Mouse (Mus musculus) heart, embryonic 15.5 days (tissue): ENCODE measurements at regions not wholly inside any gene's neighbourhood (a gene's known extent, or its start where the extent isn't known, plus 50 kb on each side); places are given as distances from the start of the nearest gene placed in this dataset.

Experiments used
- ATAC-seq: fragments of 200-750 bp; cut with Nextera tagmentation; replicated peaks from 2 replicates; pipeline ENCODE4 v1.8.0; 2017; ENCODE audit warnings: low read depth, moderate TSS enrichment; ENCODE audit not compliant: insufficient number of reproducible peaks, insufficient read depth, low FRiP score
- H3K27ac ChIP-seq: fragments of 300-500 bp; sonication (generic); 2 replicates; pipeline ENCODE4 v1.5.1; 2015; ENCODE audit warnings: mild to moderate bottlenecking, inconsistent platforms
- H3K27me3 ChIP-seq: fragments of 300-500 bp; sonication (generic); 2 replicates; pipeline ENCODE4 v1.6.1; 2015; ENCODE audit warnings: inconsistent platforms
- H3K36me3 ChIP-seq: fragments of 300-500 bp; sonication (generic); 2 replicates; pipeline ENCODE4 v1.6.1; 2015; ENCODE audit warnings: mild to moderate bottlenecking, inconsistent platforms
- H3K4me1 ChIP-seq: fragments of 300-500 bp; sonication (generic); replicated peaks from 2 replicates; pipeline ENCODE4 v1.6.1; 2015; ENCODE audit warnings: inconsistent platforms
- H3K4me2 ChIP-seq: fragments of 300-500 bp; sonication (generic); 2 replicates; pipeline ENCODE4 v1.6.1; 2015; ENCODE audit warnings: inconsistent platforms, mild to moderate bottlenecking, moderate library complexity
- H3K4me3 ChIP-seq: fragments of 300-500 bp; sonication (generic); 2 replicates; pipeline ENCODE4 v1.5.1; 2015; ENCODE audit warnings: mild to moderate bottlenecking, inconsistent platforms
- H3K9ac ChIP-seq: fragments of 300-500 bp; sonication (generic); 2 replicates; pipeline ENCODE4 v1.6.1; 2015; ENCODE audit warnings: mild to moderate bottlenecking, inconsistent platforms
- H3K9me3 ChIP-seq: fragments of 300-500 bp; sonication (generic); replicated peaks from 2 replicates; pipeline ENCODE4 v1.6.1; 2016; ENCODE audit warnings: inconsistent platforms
- WGBS: fragments of 180-500 bp; shearing (Covaris S2); methylation state at CpG from one replicate; pipeline ENCODE4 v1.1.7; 2015; ENCODE audit warnings: mixed read lengths; 5-methylcytosine and 5-hydroxymethylcytosine counted together

- Histone ChIP-seq H3K36me3 (no peaks in the 10 kb centered on the region), H3K9me3 (no peaks in the 10 kb centered on the region), H3K4me2 (no peak overlapping the region), H3K4me1 (no peaks in the 10 kb centered on the region), H3K4me3 (no peak overlapping the region), H3K27ac (no peak overlapping the region), H3K9ac (no peak overlapping the region), H3K27me3 (no peaks in the 10 kb centered on the region)
- ATAC-seq, result no peak
- WGBS, result 78% methylated on average over 4 of the region's 4 CpGs
Measured at GRCm38 (mm10) chr10:53165036-53165435, 172.4 kb upstream of the Pln start.

- Histone ChIP-seq H3K27ac (no peak overlapping the region), H3K4me2 (no peak overlapping the region), H3K9me3 (no peaks in the 10 kb centered on the region), H3K36me3 (no peaks in the 10 kb centered on the region), H3K27me3 (no peaks in the 10 kb centered on the region), H3K4me3 (no peak overlapping the region), H3K4me1 (no peaks in the 10 kb centered on the region), H3K9ac (no peak overlapping the region)
- WGBS, result 91% methylated on average over 5 of the region's 5 CpGs
- no peak for ATAC-seq
Measured at GRCm38 (mm10) chr10:53167767-53168166, 169.7 kb upstream of the Pln start.

- no peak for ATAC-seq
- H3K36me3 ChIP-seq, result no peaks in the 10 kb centered on the region
- no peak overlapping the region for H3K4me3 ChIP-seq
- WGBS, result 61% methylated on average over 3 of the region's 3 CpGs
- H3K4me2 ChIP-seq, result no peak overlapping the region
- H3K4me1 ChIP-seq, result peaks cover 20% of the 10 kb centered on the region
- no peaks in the 10 kb centered on the region for H3K27me3 ChIP-seq
- H3K9me3 ChIP-seq, result no peaks in the 10 kb centered on the region
- H3K27ac ChIP-seq, result no peak overlapping the region
- no peak overlapping the region for H3K9ac ChIP-seq
Measured at GRCm38 (mm10) chr10:53174038-53174564, 163.4 kb upstream of the Pln start.

- Histone ChIP-seq H3K4me2 (no peak overlapping the region), H3K9me3 (no peaks in the 10 kb centered on the region), H3K27me3 (no peaks in the 10 kb centered on the region), H3K36me3 (no peaks in the 10 kb centered on the region), H3K4me3 (no peak overlapping the region), H3K9ac (no peak overlapping the region), H3K27ac (peak overlapping the region; percentile 87), H3K4me1 (peaks cover 25% of the 10 kb centered on the region)
- 37% methylated on average over 2 of the region's 2 CpGs for WGBS
- ATAC-seq, result peak; percentile 56; the same call in 1 of the 2 replicates
Measured at GRCm38 (mm10) chr10:53175946-53176345, 161.5 kb upstream of the Pln start.

GRCm38 (mm10) chr10:53178561-53178960 is 158.9 kb upstream of the Pln start:
- H3K4me2 ChIP-seq, result no peak overlapping the region
- WGBS, result 62% methylated on average over 6 of the region's 6 CpGs
- no peaks in the 10 kb centered on the region for H3K27me3 ChIP-seq
- peaks cover 34% of the 10 kb centered on the region for H3K4me1 ChIP-seq
- H3K27ac ChIP-seq, result peak overlapping the region; percentile 87
- no peaks in the 10 kb centered on the region for H3K36me3 ChIP-seq
- no peak for ATAC-seq
- no peak overlapping the region for H3K4me3 ChIP-seq
- H3K9me3 ChIP-seq, result no peaks in the 10 kb centered on the region
- H3K9ac ChIP-seq, result no peak overlapping the region

GRCm38 (mm10) chr10:53179109-53179508 is 158.4 kb upstream of the Pln start:
- peak overlapping the region; percentile 87 for H3K27ac ChIP-seq
- no peak overlapping the region for H3K4me2 ChIP-seq
- no peaks in the 10 kb centered on the region for H3K27me3 ChIP-seq
- no peak overlapping the region for H3K4me3 ChIP-seq
- H3K9ac ChIP-seq, result no peak overlapping the region
- H3K4me1 ChIP-seq, result peaks cover 34% of the 10 kb centered on the region
- no peaks in the 10 kb centered on the region for H3K36me3 ChIP-seq
- 33% methylated on average over 6 of the region's 6 CpGs for WGBS
- ATAC-seq, result peak; percentile 49; the same call in 1 of the 2 replicates
- H3K9me3 ChIP-seq, result no peaks in the 10 kb centered on the region

- ATAC-seq, result peak; percentile 52
Measured at GRCm38 (mm10) chr10:53180751-53181151, 156.7 kb upstream of the Pln start.

GRCm38 (mm10) chr10:53181413-53181812 is 156.1 kb upstream of the Pln start:
- WGBS, result 53% methylated on average over 9 of the region's 9 CpGs
- Histone ChIP-seq H3K27ac (peak overlapping the region; percentile 83), H3K27me3 (no peaks in the 10 kb centered on the region), H3K4me2 (no peak overlapping the region), H3K36me3 (no peaks in the 10 kb centered on the region), H3K9ac (peak overlapping the region; percentile 2; the same call in 1 of the 2 replicates), H3K4me3 (no peak overlapping the region), H3K9me3 (no peaks in the 10 kb centered on the region), H3K4me1 (peaks cover 26% of the 10 kb centered on the region)
- 0 out of 2 replicates have a peak, but pooled peaks have one; percentile 23 for ATAC-seq

More at GRCm38 (mm10) chr10:53180751-53181151, 156.7 kb upstream of the Pln start:
- H3K27me3 ChIP-seq, result no peaks in the 10 kb centered on the region
- H3K4me3 ChIP-seq, result no peak overlapping the region
- peak overlapping the region; percentile 17 for H3K4me2 ChIP-seq
- H3K9me3 ChIP-seq, result no peaks in the 10 kb centered on the region
- H3K4me1 ChIP-seq, result peaks cover 30% of the 10 kb centered on the region
- WGBS, result 19% methylated on average over 11 of the region's 11 CpGs
- no peaks in the 10 kb centered on the region for H3K36me3 ChIP-seq
- H3K9ac ChIP-seq, result no peak overlapping the region
- H3K27ac ChIP-seq, result peak overlapping the region; percentile 83

GRCm38 (mm10) chr10:53208466-53208865 is 129.0 kb upstream of the Pln start:
- Histone ChIP-seq H3K9me3 (no peaks in the 10 kb centered on the region), H3K4me3 (no peak overlapping the region), H3K27me3 (no peaks in the 10 kb centered on the region), H3K36me3 (no peaks in the 10 kb centered on the region), H3K27ac (no peak overlapping the region), H3K4me2 (no peak overlapping the region), H3K4me1 (no peaks in the 10 kb centered on the region), H3K9ac (no peak overlapping the region)
- WGBS, result 68% methylated on average over 3 of the region's 3 CpGs
- no peak for ATAC-seq

- Histone ChIP-seq H3K4me3 (no peak overlapping the region), H3K36me3 (no peaks in the 10 kb centered on the region), H3K4me1 (no peaks in the 10 kb centered on the region), H3K4me2 (no peak overlapping the region), H3K27ac (no peak overlapping the region), H3K9ac (no peak overlapping the region), H3K9me3 (no peaks in the 10 kb centered on the region), H3K27me3 (no peaks in the 10 kb centered on the region)
- ATAC-seq, result no peak
Measured at GRCm38 (mm10) chr10:53209916-53210315, 127.6 kb upstream of the Pln start.
